Mouse (Mus musculus) heart, embryonic 10.5 days (tissue): Measurements from ENCODE around the gene Apol7b. TPM values are rescaled to one million over a fixed set of nuclear protein-coding genes. Genes with fewer than 3 reads are reported as not detected.

ENCODE experiments used
- DNase-seq: peaks from one replicate; pipeline ENCODE4 v3.0.0-alpha.2; 2017; ENCODE audit warnings: low spot score
- H3K27ac ChIP-seq: fragments of 300-500 bp; sonication (generic); 2 replicates; pipeline ENCODE4 v1.5.1; 2016; ENCODE audit warnings: mild to moderate bottlenecking
- H3K27me3 ChIP-seq: fragments of 300-500 bp; sonication (generic); 2 replicates; pipeline ENCODE4 v1.6.1; 2016; ENCODE audit warnings: mild to moderate bottlenecking; ENCODE audit not compliant: poor library complexity, insufficient read depth, severe bottlenecking
- H3K36me3 ChIP-seq: fragments of 300-500 bp; sonication (generic); 2 replicates; pipeline ENCODE4 v1.6.1; 2016; ENCODE audit warnings: mild to moderate bottlenecking, moderate library complexity
- H3K4me1 ChIP-seq: fragments of 300-500 bp; sonication (generic); 2 replicates; pipeline ENCODE4 v1.6.1; 2016; ENCODE audit warnings: mild to moderate bottlenecking
- H3K4me3 ChIP-seq: fragments of 300-500 bp; sonication (generic); 2 replicates; pipeline ENCODE4 v1.5.1; 2016; ENCODE audit warnings: mild to moderate bottlenecking, moderate library complexity
- H3K9me3 ChIP-seq: fragments of 300-500 bp; sonication (generic); 2 replicates; pipeline ENCODE4 v1.6.1; 2016; ENCODE audit warnings: mild to moderate bottlenecking, moderate library complexity
- WGBS: fragments of 180-500 bp; shearing (Covaris S2); methylation state at CpG from one replicate; pipeline ENCODE4 v1.1.7; 2016; 5-methylcytosine and 5-hydroxymethylcytosine counted together
- polyA plus RNA-seq: library from polyadenylated mRNA; unstranded; fragments of >200 nt; fragmentation: Nextera tagmentation; extraction: Ambion mirVana; gene quantifications from 2 replicates; pipeline ENCODE4 v1.2.1, GENCODE M21; 2016

Apol7b gene
- polyA plus RNA-seq, 1 experiment from 2014 or later = not detected

GRCm38 (mm10) chr15:77377419-77377818 is 69.9 kb downstream of the Apol7b start:
- no peak for DNase-seq
- Histone ChIP-seq H3K27me3 (peaks cover 13% of the 10 kb centered on the region; the same call in 1 of the 2 replicates), H3K4me3 (no peak overlapping the region), H3K27ac (no peak overlapping the region), H3K9me3 (no peaks in the 10 kb centered on the region), H3K4me1 (no peaks in the 10 kb centered on the region), H3K36me3 (no peaks in the 10 kb centered on the region)
- 80% methylated on average over 4 of the region's 4 CpGs for WGBS

GRCm38 (mm10) chr15:77376920-77377319 is 70.4 kb downstream of the Apol7b start:
- Histone ChIP-seq H3K4me1 (no peaks in the 10 kb centered on the region), H3K9me3 (no peaks in the 10 kb centered on the region), H3K27ac (no peak overlapping the region), H3K4me3 (no peak overlapping the region), H3K36me3 (no peaks in the 10 kb centered on the region), H3K27me3 (peaks cover 8% of the 10 kb centered on the region; the same call in 1 of the 2 replicates)
- no peak for DNase-seq
- 79% methylated on average over 7 of the region's 7 CpGs for WGBS

Other genes with a start within 250 kb of the Apol7b start
- gene Rbfox2, start 140.5 kb downstream of the Apol7b start, polyA plus RNA-seq = 76.2 and 96.5 TPM in 2 replicates
- gene Apol7a, start 48.4 kb downstream of the Apol7b start, polyA plus RNA-seq = 0.34 TPM in 1 of 2 replicates, not detected in the other
- gene Apol9a, start 36.4 kb downstream of the Apol7b start, polyA plus RNA-seq = 0.57 TPM in 1 of 2 replicates, not detected in the other
- gene Apol10a, start 29.6 kb upstream of the Apol7b start, polyA plus RNA-seq = not detected in 2 replicates
- not detected in 2 replicates for gene Apol11a, start 60.8 kb upstream of the Apol7b start, polyA plus RNA-seq
- gene Apol7c, start 85.8 kb upstream of the Apol7b start, polyA plus RNA-seq = not detected in 2 replicates
- gene 1700025B11Rik, start 114.4 kb upstream of the Apol7b start, polyA plus RNA-seq = not detected in 2 replicates
- gene Apol10b, start 148.6 kb upstream of the Apol7b start, polyA plus RNA-seq = not detected in 2 replicates
- gene Gm36245, start 151.8 kb upstream of the Apol7b start, polyA plus RNA-seq = not detected in 2 replicates
- gene Apol11b, start 195.8 kb upstream of the Apol7b start, polyA plus RNA-seq = not detected in 2 replicates